Mouse (Mus musculus): Measurements from ENCODE around the gene Gm10964.
"Not testable (repeated sequence)": the region's sequence is repeated elsewhere in the genome, so short reads cannot be mapped to it uniquely, and the experiment has no call there.

The Gm10964 gene

DNA sequence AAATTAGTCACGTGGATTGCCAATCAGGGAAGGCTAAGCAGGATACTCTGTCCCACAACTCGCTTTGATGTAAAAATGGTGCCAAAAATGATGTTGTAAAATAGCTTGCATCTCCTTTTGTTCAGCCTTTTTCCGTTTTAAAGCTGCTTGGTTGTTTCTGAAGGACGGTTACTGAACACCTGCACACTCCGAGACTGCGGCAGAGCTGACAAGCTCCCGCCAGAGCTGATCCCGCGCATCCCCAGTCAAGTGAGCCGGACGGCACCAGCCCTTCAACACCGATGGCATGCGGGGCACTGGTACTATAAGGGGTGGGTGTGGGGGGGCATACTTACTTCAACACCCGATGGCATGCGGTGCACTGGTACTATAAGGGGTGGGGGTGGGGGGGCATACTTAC is 34.8 kb downstream of the Gm10964 start:
- in situ Hi-C loops (cut with MboI, MseI), result no loop called here

GRCm38 (mm10) chr3:103777940-103778339 is 38.8 kb downstream of the Gm10964 start:
- in situ Hi-C loops (cut with MboI, MseI), result no loop called here

- in situ Hi-C loops (cut with MboI, MseI), result no loop called here
These were observed 39.5 kb downstream of the Gm10964 start for GRCm38 (mm10) chr3:103778660-103779059.

DNA sequence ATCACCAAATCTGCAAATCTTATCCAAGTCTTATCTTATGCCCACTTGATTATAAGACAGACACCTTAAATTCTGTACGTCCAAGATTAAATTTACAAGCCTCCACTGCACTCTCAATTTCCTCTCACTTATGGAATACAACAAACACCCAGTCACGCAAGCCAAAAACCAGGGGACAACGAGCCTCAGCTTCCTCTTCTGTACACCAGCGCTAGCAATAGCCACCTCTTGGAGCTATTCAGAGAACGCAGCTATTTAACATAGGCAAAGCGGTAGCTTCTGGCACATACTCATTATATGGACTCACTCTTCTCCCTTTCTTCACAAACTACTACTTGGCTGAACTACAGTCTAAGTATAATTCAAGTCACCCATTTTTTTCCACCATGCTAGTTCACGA is 40.0 kb downstream of the Gm10964 start:
- in situ Hi-C loops (cut with MboI, MseI), result no loop called here

- in situ Hi-C loops (cut with MboI, MseI), result no loop called here
These were observed 41.1 kb downstream of the Gm10964 start for GRCm38 (mm10) chr3:103780271-103780670.

- in situ Hi-C loops (cut with MboI, MseI), result no loop called here
These were observed 41.6 kb downstream of the Gm10964 start for GRCm38 (mm10) chr3:103780777-103781176.

DNA sequence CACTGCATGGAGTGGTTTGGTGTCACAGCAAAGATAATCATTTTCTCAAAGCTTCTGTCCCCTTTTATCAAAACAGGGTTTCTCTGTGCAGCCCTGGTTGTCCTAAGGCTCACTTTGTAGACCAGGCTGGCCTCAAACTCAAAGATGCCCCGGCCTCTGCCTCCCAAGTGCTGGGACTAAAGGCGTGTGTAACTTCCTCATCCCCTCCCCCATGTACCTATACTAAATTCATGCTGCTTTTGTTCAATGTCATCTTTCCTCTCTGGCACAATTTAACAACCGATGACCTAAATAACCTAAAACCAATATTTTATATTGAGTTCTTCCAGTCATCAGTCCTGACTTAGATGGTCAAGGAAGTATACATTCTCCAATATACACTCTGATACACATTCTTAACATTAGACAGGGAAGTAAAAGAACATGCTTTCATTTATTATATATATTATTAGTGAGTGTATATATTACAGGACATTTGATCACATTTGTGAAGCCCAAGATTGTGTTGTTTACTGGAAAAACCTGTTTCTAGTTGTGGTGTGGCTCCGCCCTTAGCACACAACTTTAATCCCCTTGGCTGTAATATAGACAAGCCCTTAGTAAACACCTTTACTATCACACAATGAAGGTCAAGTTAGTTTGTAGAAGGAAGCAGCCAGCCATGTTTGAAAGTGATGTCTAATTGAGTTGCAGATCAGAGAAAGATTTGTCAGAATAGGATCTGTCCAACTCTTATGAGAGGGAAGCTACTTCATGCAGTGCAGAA is 43.9 kb downstream of the Gm10964 start:
- in situ Hi-C loops (cut with MboI, MseI), result no loop called here

DNA sequence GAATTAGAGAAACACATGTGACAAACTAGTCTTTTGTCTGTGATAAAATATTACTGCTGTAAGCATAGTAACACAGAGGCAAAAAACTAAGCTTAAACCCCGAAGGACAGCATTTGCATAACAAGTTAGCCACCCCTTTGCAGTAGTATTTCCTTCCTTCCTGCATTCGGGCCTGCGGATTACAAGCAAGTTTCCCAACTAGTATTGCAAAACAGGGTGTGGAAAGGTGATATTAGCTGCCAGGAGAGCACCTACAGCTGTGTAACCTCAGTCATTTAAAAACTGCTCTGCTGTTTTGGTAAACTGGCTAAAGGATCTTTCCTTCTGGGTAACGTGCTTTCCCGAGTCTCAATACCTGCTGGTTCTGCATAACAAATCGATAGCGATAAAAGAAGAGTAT is 48.1 kb downstream of the Gm10964 start:
- in situ Hi-C loops (cut with MboI, MseI), result no loop called here

- in situ Hi-C loops (cut with MboI, MseI), result no loop called here
These were observed 49.9 kb downstream of the Gm10964 start for GRCm38 (mm10) chr3:103789096-103789495.

DNA sequence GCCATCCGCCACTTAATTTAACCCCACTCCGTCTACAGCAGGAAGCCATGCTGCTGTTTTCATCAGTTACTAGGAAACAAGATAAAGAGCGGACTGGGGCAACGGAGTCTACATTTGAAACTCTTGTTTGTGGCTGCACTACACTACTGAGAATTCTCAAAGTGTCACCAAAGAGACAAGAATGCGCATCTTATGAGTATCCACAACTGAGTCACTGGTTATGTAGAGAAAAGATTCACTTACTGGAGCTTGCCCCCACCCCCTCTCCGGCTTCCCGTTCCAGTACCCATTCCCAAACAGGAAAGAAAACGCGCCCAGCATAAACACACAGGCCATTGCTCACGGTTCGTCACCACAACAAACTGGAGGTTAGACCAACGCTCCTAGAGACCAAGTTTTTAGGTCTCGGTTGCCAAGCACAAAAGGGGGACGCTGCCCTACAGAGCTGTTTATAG is 50.8 kb downstream of the Gm10964 start:
- in situ Hi-C loops (cut with MboI, MseI), result no loop called here

- in situ Hi-C loops (cut with MboI, MseI), result no loop called here
These were observed 51.4 kb downstream of the Gm10964 start for GRCm38 (mm10) chr3:103790346-103791145.

GRCm38 (mm10) chr3:103791230-103792110 is 52.3 kb downstream of the Gm10964 start, which contains the start of gene Hipk1:
TSS of gene Hipk1 (minus strand) at chr3:103791563.
- in situ Hi-C loops (cut with MboI, MseI), result no loop called here

DNA sequence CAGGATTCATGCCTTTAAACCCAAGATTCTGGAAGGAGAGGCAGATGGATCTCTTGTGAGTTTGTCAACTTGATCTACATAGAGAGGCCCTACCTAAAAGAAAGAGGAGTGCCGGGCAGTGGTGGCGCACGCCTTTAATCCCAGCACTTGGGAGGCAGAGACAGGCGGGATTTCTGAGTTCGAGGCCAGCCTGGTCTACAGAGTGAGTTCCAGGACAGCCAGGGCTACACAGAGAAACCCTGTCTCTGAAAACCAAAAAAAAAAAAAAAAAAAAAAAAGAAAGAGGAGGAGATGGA is 52.9 kb downstream of the Gm10964 start:
- in situ Hi-C loops (cut with MboI, MseI), result not testable (repeated sequence)

- in situ Hi-C loops (cut with MboI, MseI), result no loop called here
These were observed 53.4 kb downstream of the Gm10964 start for GRCm38 (mm10) chr3:103792566-103792965.

Measured in regulatory T cell (primary cell).